Mouse (Mus musculus) neural tube, embryonic 11.5 days (tissue): ENCODE measurements around the gene Krtap4-2. TPM values are rescaled to one million over a fixed set of nuclear protein-coding genes. Genes with fewer than 3 reads are reported as not detected.
"Not testable (repeated sequence)": the region's sequence is repeated elsewhere in the genome, so short reads cannot be mapped to it uniquely, and the experiment has no call there.

ENCODE experiments used
- ATAC-seq: fragments of 200-750 bp; cut with Nextera tagmentation; 2 replicates; pipeline ENCODE4 v1.8.0; 2017; ENCODE audit warnings: moderate number of reproducible peaks, mild to moderate bottlenecking, moderate TSS enrichment, moderate library complexity; ENCODE audit not compliant: insufficient read depth, low FRiP score, low TSS enrichment
- DNase-seq: peaks from one replicate; pipeline ENCODE4 v3.0.0-alpha.2; 2015; ENCODE audit warnings: low spot score
- H3K27ac ChIP-seq: fragments of 300-500 bp; sonication (generic); 2 replicates; pipeline ENCODE4 v1.5.1; 2014; ENCODE audit warnings: low read depth, mild to moderate bottlenecking, low read length
- H3K27me3 ChIP-seq: fragments of 300-500 bp; sonication (generic); 2 replicates; pipeline ENCODE4 v1.6.1; 2014; ENCODE audit warnings: mild to moderate bottlenecking, low read length, mixed read lengths; ENCODE audit not compliant: control insufficient read depth, insufficient read depth
- H3K36me3 ChIP-seq: fragments of 300-500 bp; sonication (generic); 2 replicates; pipeline ENCODE4 v1.6.1; 2014; ENCODE audit warnings: mild to moderate bottlenecking, low read length, moderate library complexity, mixed read lengths; ENCODE audit not compliant: control insufficient read depth, insufficient read depth
- H3K4me1 ChIP-seq: fragments of 300-500 bp; sonication (generic); 2 replicates; pipeline ENCODE4 v1.6.1; 2014; ENCODE audit warnings: low read length, mixed read lengths; ENCODE audit not compliant: control insufficient read depth, insufficient read depth
- H3K4me2 ChIP-seq: fragments of 300-500 bp; sonication (generic); 2 replicates; pipeline ENCODE4 v1.6.1; 2014; ENCODE audit warnings: low read depth, mild to moderate bottlenecking, moderate library complexity
- H3K4me3 ChIP-seq: fragments of 300-500 bp; sonication (generic); 2 replicates; pipeline ENCODE4 v1.5.1; 2014; ENCODE audit warnings: low read depth, low read length
- H3K9ac ChIP-seq: fragments of 300-500 bp; sonication (generic); 2 replicates; pipeline ENCODE4 v1.6.1; 2014; ENCODE audit warnings: mild to moderate bottlenecking, low read length
- H3K9me3 ChIP-seq: fragments of 300-500 bp; sonication (generic); 2 replicates; pipeline ENCODE4 v1.6.1; 2016; ENCODE audit warnings: low read length; ENCODE audit not compliant: control insufficient read depth
- WGBS: fragments of 180-500 bp; shearing (Covaris S2); extraction: QIAGEN DNeasy Blood & Tissue Kit; methylation state at CpG from one replicate; pipeline ENCODE4 v1.1.7; 2014; 5-methylcytosine and 5-hydroxymethylcytosine counted together
- polyA plus RNA-seq: library from polyadenylated mRNA; unstranded; fragments of >200 nt; fragmentation: Nextera tagmentation; extraction: Ambion mirVana; gene quantifications from 2 replicates; pipeline ENCODE4 v1.2.1, GENCODE M21; 2014

The Krtap4-2 gene
- polyA plus RNA-seq, 1 experiment from 2014 or later, result not detected

DNA sequence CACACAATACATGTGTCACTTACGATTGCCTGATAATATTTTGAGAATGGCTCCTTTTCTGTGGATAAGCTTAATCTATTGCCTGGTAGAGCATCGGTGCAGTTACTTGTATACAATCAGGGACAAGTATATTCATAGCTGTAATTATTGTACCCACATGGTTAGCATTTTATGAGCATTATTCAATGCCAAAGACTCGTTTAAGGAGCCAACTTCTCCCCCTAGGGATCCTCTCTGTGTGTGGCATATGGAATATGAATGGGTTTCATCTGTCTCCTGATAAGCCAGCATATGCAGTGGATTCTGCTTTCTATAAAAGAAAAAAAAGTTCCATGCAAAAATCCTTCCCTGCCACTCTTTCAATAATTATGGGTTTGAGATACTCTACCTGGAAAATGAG lies 9.5 kb upstream of the Krtap4-2 start:
- 84% methylated on average over 3 of the region's 3 CpGs for WGBS
- no peak overlapping the region for H3K4me3 ChIP-seq

GRCm38 (mm10) chr11:99643635-99644139 lies 8.8 kb upstream of the Krtap4-2 start, which contains the start of gene Krtap4-7:
Gene Krtap4-7 (minus strand): TSS chr11:99644089.
- not testable (repeated sequence) for H3K4me3 ChIP-seq, H3K9ac ChIP-seq, H3K27me3 ChIP-seq, DNase-seq, H3K4me2 ChIP-seq, H3K27ac ChIP-seq, H3K4me1 ChIP-seq, ATAC-seq, H3K36me3 ChIP-seq, H3K9me3 ChIP-seq
- 86% methylated on average over 9 of the region's 9 CpGs for WGBS

More for the DNA sequence above, 9.5 kb upstream of the Krtap4-2 start:
- ATAC-seq (no peak), DNase-seq (no peak)
- H3K27me3 ChIP-seq, result no peaks in the 10 kb centered on the region
- H3K4me2 ChIP-seq, result no peak overlapping the region
- no peaks in the 10 kb centered on the region for H3K36me3 ChIP-seq
- H3K4me1 ChIP-seq, result no peaks in the 10 kb centered on the region
- H3K27ac ChIP-seq, result no peak overlapping the region
- no peaks in the 10 kb centered on the region for H3K9me3 ChIP-seq
- no peak overlapping the region for H3K9ac ChIP-seq

GRCm38 (mm10) chr11:99640926-99641325 lies 6.0 kb upstream of the Krtap4-2 start:
- H3K9me3 ChIP-seq, result no peaks in the 10 kb centered on the region
- no peak overlapping the region for H3K9ac ChIP-seq
- no peaks in the 10 kb centered on the region for H3K36me3 ChIP-seq
- no peaks in the 10 kb centered on the region for H3K4me1 ChIP-seq
- no peaks in the 10 kb centered on the region for H3K27me3 ChIP-seq
- WGBS, result 53% methylated on average over 1 of the region's 1 CpGs
- no peak overlapping the region for H3K4me3 ChIP-seq
- no peak overlapping the region for H3K27ac ChIP-seq
- no peak overlapping the region for H3K4me2 ChIP-seq
- ATAC-seq (no peak), DNase-seq (no peak)

DNA sequence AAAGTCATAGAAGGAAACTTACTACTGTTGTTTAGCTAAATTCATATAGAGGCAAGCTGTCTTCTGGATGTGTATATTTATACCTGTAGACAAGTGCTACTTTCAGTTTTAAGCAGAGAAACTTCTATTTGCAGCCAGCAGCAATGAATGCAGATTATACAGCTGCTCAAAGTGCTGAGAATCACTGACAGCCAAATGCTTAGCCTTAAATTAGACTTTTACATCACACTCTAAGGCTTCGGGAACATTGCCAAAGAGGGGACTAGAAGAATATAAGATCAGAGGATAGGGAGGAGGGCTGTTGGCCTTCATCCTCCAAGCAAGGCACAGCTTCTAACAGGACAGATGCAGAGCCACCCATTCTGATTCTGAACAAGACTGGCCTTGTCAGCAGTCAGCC lies 2.2 kb upstream of the Krtap4-2 start:
- no peak overlapping the region for H3K4me2 ChIP-seq
- ATAC-seq (no peak), DNase-seq (no peak)
- H3K27ac ChIP-seq, result no peak overlapping the region
- H3K9ac ChIP-seq, result no peak overlapping the region
- no peaks in the 10 kb centered on the region for H3K4me1 ChIP-seq
- no peaks in the 10 kb centered on the region for H3K9me3 ChIP-seq
- H3K27me3 ChIP-seq, result no peaks in the 10 kb centered on the region
- WGBS, result 79% methylated on average over 1 of the region's 1 CpGs
- H3K4me3 ChIP-seq, result no peak overlapping the region
- no peaks in the 10 kb centered on the region for H3K36me3 ChIP-seq

DNA sequence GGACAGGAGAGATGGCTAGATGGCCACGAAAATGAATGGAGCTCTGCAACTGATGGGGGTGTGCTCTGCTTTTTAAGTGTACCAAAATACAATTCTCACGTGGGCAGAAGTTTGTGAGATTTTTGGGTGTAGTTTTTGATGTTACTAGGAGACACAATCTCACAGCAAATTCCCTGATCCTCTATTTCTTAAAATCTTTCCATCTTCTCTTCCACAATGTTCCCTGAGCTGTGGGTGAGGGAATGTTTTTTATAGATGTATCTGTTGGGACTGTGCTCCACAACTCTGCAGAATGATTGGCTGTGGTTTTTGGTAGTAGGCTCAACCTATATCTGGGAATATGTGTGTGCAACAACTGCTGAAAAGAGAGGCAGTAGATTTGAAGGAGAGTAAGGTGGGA lies 1.6 kb downstream of the Krtap4-2 start:
- Histone ChIP-seq H3K36me3 (no peaks in the 10 kb centered on the region), H3K9me3 (no peaks in the 10 kb centered on the region), H3K4me3 (no peak overlapping the region), H3K4me2 (no peak overlapping the region), H3K9ac (no peak overlapping the region), H3K27ac (no peak overlapping the region), H3K27me3 (no peaks in the 10 kb centered on the region), H3K4me1 (no peaks in the 10 kb centered on the region)
- DNase-seq (no peak), ATAC-seq (no peak)
- WGBS, result 48% methylated on average over 2 of the region's 2 CpGs

- no peak overlapping the region for H3K27ac ChIP-seq
- 88% methylated on average over 3 of the region's 3 CpGs for WGBS
- H3K4me1 ChIP-seq, result no peaks in the 10 kb centered on the region
- H3K9me3 ChIP-seq, result no peaks in the 10 kb centered on the region
- DNase-seq (no peak), ATAC-seq (no peak)
- no peaks in the 10 kb centered on the region for H3K27me3 ChIP-seq
- no peak overlapping the region for H3K4me2 ChIP-seq
- H3K4me3 ChIP-seq, result no peak overlapping the region
- no peak overlapping the region for H3K9ac ChIP-seq
- H3K36me3 ChIP-seq, result no peaks in the 10 kb centered on the region
These were observed 4.0 kb downstream of the Krtap4-2 start for GRCm38 (mm10) chr11:99630890-99631289.

DNA sequence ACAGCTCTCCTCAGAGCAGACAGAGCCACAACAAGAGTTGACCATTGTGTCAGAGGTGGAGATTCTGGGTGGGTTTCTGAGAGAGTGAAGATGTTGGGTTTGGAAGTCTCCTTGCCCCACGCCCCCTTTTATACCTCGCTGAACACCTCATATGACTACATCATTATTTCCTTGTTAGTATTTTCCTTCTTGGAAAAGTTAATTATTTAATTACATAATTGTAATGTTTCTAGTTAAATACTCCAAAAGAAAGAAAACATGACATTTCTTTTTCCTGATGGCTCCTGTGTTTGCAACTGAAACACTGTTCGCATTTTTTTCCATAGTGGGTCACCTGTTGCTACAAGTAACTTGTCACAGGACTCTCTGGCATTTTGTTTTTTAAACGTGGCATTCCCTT lies 6.7 kb downstream of the Krtap4-2 start, which contains the start of gene Krtap4-1:
TSS of gene Krtap4-1 (minus strand) at position 101 of the 400 bp plus-strand sequence.
- Histone ChIP-seq H3K9ac (no peak within 1 kb of the TSS), H3K36me3 (no peaks in the 10 kb centered on the region), H3K4me3 (no peak within 1 kb of the TSS), H3K4me1 (no peaks in the 10 kb centered on the region), H3K27me3 (no peaks in the 10 kb centered on the region), H3K9me3 (no peaks in the 10 kb centered on the region), H3K27ac (no peak within 1 kb of the TSS), H3K4me2 (no peak within 1 kb of the TSS)
- DNase-seq (no peak), ATAC-seq (no peak)
- WGBS, result 84% methylated on average over 4 of the region's 4 CpGs

DNA sequence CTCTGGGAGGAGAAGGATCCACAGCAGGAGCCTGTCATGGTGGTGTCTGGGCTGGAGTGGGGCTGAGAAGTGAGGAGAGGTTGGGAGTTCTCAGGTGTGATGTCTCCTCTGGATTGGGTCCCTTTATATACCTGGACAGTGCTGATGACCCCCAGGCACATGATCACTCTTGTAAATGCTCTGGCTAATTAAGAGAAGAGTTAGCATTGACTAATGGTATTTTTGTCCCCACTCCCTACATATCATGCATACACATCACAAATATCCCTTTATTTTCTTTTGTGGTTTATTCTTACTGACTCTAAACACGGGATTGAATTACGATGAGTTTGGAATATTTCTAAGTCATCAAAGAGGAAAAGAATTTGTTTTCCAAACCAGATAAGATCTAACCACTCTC lies 14.5 kb downstream of the Krtap4-2 start, which contains the start of gene Gm11562:
TSS of gene Gm11562 (minus strand) at position 101 of the 400 bp plus-strand sequence.
- H3K9ac ChIP-seq, result no peak within 1 kb of the TSS
- no peaks in the 10 kb centered on the region for H3K4me1 ChIP-seq
- no peak for DNase-seq
- H3K4me3 ChIP-seq, result no peak within 1 kb of the TSS
- no peaks in the 10 kb centered on the region for H3K9me3 ChIP-seq
- no peaks in the 10 kb centered on the region for H3K36me3 ChIP-seq
- no peak for ATAC-seq
- 93% methylated on average over 2 of the region's 2 CpGs for WGBS
- no peak within 1 kb of the TSS for H3K27ac ChIP-seq
- H3K4me2 ChIP-seq, result no peak within 1 kb of the TSS
- H3K27me3 ChIP-seq, result no peaks in the 10 kb centered on the region

- no peaks in the 10 kb centered on the region for H3K27me3 ChIP-seq
- no peaks in the 10 kb centered on the region for H3K36me3 ChIP-seq
- WGBS, result 78% methylated on average over 3 of the region's 3 CpGs
- no peak within 1 kb of the TSS for H3K4me3 ChIP-seq
- H3K9ac ChIP-seq, result no peak within 1 kb of the TSS
- ATAC-seq, result no peak
- no peak within 1 kb of the TSS for H3K4me2 ChIP-seq
- no peaks in the 10 kb centered on the region for H3K9me3 ChIP-seq
- H3K27ac ChIP-seq, result no peak within 1 kb of the TSS
- no peaks in the 10 kb centered on the region for H3K4me1 ChIP-seq
- no peak for DNase-seq
These were observed 20.0 kb downstream of the Krtap4-2 start, which contains the start of gene Krtap2-4 for GRCm38 (mm10) chr11:99614796-99615363. Gene Krtap2-4 (minus strand): TSS chr11:99614846.
